Mouse (Mus musculus) bone marrow macrophage, adult 2 months (primary cell): ENCODE results near the gene Ebf1. TPM values are rescaled to one million over a fixed set of nuclear protein-coding genes. Genes with fewer than 3 reads are reported as not detected.

Experiments used
- H3K27ac ChIP-seq: 2 replicates; pipeline ENCODE4 v1.5.1; 2012; ENCODE audit warnings: low read depth, low read length; ENCODE audit not compliant: insufficient read depth
- H3K4me1 ChIP-seq: 2 replicates; pipeline ENCODE4 v1.6.1; 2012; ENCODE audit warnings: low read length; ENCODE audit not compliant: control insufficient read depth, insufficient read depth
- H3K4me3 ChIP-seq: 2 replicates; pipeline ENCODE4 v1.5.1; 2012; ENCODE audit warnings: mild to moderate bottlenecking, low read length, moderate library complexity; ENCODE audit not compliant: insufficient read depth
- CTCF ChIP-seq: IDR thresholded peaks from 2 replicates; pipeline ENCODE4 v1.5.1; 2012; ENCODE audit warnings: low read depth, mild to moderate bottlenecking, low read length, moderate library complexity
- POLR2A ChIP-seq: IDR thresholded peaks from 2 replicates; pipeline ENCODE4 v1.6.1; 2012; ENCODE audit warnings: mild to moderate bottlenecking, low read depth, low read length, borderline replicate concordance
- polyA plus RNA-seq: library from polyadenylated mRNA; stranded (reverse); fragments of >200 nt; gene quantifications from 2 replicates; pipeline ENCODE4 v1.2.4, GENCODE M21; 2012; ENCODE audit not compliant: missing spikeins, insufficient read depth, insufficient read length

The Ebf1 gene
- polyA plus RNA-seq, 1 experiment, result 0.32 TPM

GRCm38 (mm10) chr11:44632064-44632968 lies 15.2 kb downstream of the Ebf1 start:
- no peak overlapping the region for H3K4me3 ChIP-seq
- H3K27ac ChIP-seq, result no peak overlapping the region
- H3K4me1 ChIP-seq, result no peaks in the 10 kb centered on the region
- no peak for TF ChIP-seq POLR2A

- Histone ChIP-seq H3K4me3 (no peak overlapping the region), H3K27ac (no peak overlapping the region), H3K4me1 (no peaks in the 10 kb centered on the region)
- no peak for TF ChIP-seq CTCF
- no peak for TF ChIP-seq POLR2A
These were observed 16.0 kb downstream of the Ebf1 start for GRCm38 (mm10) chr11:44633001-44633693.

GRCm38 (mm10) chr11:44634552-44635193 lies 17.6 kb downstream of the Ebf1 start:
- TF ChIP-seq CTCF (no peak), POLR2A (no peak)
- H3K27ac ChIP-seq, result no peak overlapping the region
- H3K4me3 ChIP-seq, result no peak overlapping the region
- H3K4me1 ChIP-seq, result no peaks in the 10 kb centered on the region

- H3K4me1 ChIP-seq, result no peaks in the 10 kb centered on the region
- H3K27ac ChIP-seq, result no peak overlapping the region
- no peak for TF ChIP-seq CTCF
- no peak for TF ChIP-seq POLR2A
- no peak overlapping the region for H3K4me3 ChIP-seq
These were observed 19.1 kb downstream of the Ebf1 start for GRCm38 (mm10) chr11:44636241-44636640.

- H3K4me3 ChIP-seq, result no peak overlapping the region
- TF ChIP-seq POLR2A (no peak), CTCF (no peak)
- no peaks in the 10 kb centered on the region for H3K4me1 ChIP-seq
- H3K27ac ChIP-seq, result no peak overlapping the region
These were observed 21.2 kb downstream of the Ebf1 start for GRCm38 (mm10) chr11:44638193-44638754.

GRCm38 (mm10) chr11:44641496-44641895 lies 24.4 kb downstream of the Ebf1 start:
- no peaks in the 10 kb centered on the region for H3K4me1 ChIP-seq

GRCm38 (mm10) chr11:44654340-44655019 lies 37.4 kb downstream of the Ebf1 start:
- TF ChIP-seq POLR2A (no peak), CTCF (no peak)
- Histone ChIP-seq H3K27ac (no peak overlapping the region), H3K4me3 (no peak overlapping the region), H3K4me1 (no peaks in the 10 kb centered on the region)

More at GRCm38 (mm10) chr11:44641496-44641895, 24.4 kb downstream of the Ebf1 start:
- Histone ChIP-seq H3K4me3 (no peak overlapping the region), H3K27ac (no peak overlapping the region)
- TF ChIP-seq POLR2A, result no peak
- TF ChIP-seq CTCF, result no peak

- TF ChIP-seq CTCF (no peak), POLR2A (no peak)
- Histone ChIP-seq H3K27ac (no peak overlapping the region), H3K4me3 (no peak overlapping the region), H3K4me1 (no peaks in the 10 kb centered on the region)
These were observed 38.4 kb downstream of the Ebf1 start for GRCm38 (mm10) chr11:44655468-44655867.

- no peak for TF ChIP-seq CTCF
- no peak for TF ChIP-seq POLR2A
- Histone ChIP-seq H3K4me1 (no peaks in the 10 kb centered on the region), H3K27ac (no peak overlapping the region)
These were observed 39.8 kb downstream of the Ebf1 start for GRCm38 (mm10) chr11:44656916-44657315.

More at GRCm38 (mm10) chr11:44656916-44657315, 39.8 kb downstream of the Ebf1 start:
- H3K4me3 ChIP-seq, result no peak overlapping the region
